Mouse (Mus musculus): Measurements from ENCODE around the gene Ibsp. TPM values are rescaled to one million over a fixed set of nuclear protein-coding genes. Genes with fewer than 3 reads are reported as not detected.

Ibsp gene
- polyA plus RNA-seq (2012; rRNA removed): not detected in 2 replicates

GRCm38 (mm10) chr5:104298994-104299393 is at the start of gene Ibsp:
Ibsp (plus strand) TSS chr5:104299171.
- no peaks in the 10 kb centered on the region for H3K27me3 ChIP-seq (ENCODE audit: control insufficient read depth, insufficient read depth, low read length)

GRCm38 (mm10) chr5:104251811-104252210 is 47.2 kb upstream of the Ibsp start:
- Histone ChIP-seq H3K27me3 (ENCODE audit: control insufficient read depth, insufficient read depth, low read length) (no peaks in the 10 kb centered on the region; the same call in 1 of the 2 replicates), H3K36me3 (ENCODE audit: control insufficient read depth, insufficient read depth, low read length) (no peaks in the 10 kb centered on the region), H3K4me3 (ENCODE audit: extremely low read depth, insufficient read depth, insufficient read length) (no peak overlapping the region), H3K4me1 (ENCODE audit: control insufficient read depth, insufficient read depth, insufficient read length) (no peaks in the 10 kb centered on the region), H3K27ac (ENCODE audit: insufficient read depth, low read length) (no peak overlapping the region)
- TF ChIP-seq POLR2A (IDR thresholded peaks at IDR 0.05; ENCODE audit: low read depth, low read length) (no peak), CTCF (IDR thresholded peaks at IDR 0.05; ENCODE audit: extremely low read depth, insufficient read depth, insufficient read length, insufficient replicate concordance) (no peak)
- 74% methylated on average over 5 of the region's 5 CpGs for WGBS
- DNase-seq (ENCODE audit: low read depth in 1 of 2, low spot score in 2 of 2): no peak

More at GRCm38 (mm10) chr5:104298994-104299393, at the start of gene Ibsp:
- WGBS: 77% methylated on average over 6 of the region's 6 CpGs
- Histone ChIP-seq H3K4me3 (ENCODE audit: extremely low read depth, insufficient read depth, insufficient read length) (no peak within 1 kb of the TSS), H3K27ac (ENCODE audit: insufficient read depth, low read length) (no peak within 1 kb of the TSS), H3K36me3 (ENCODE audit: control insufficient read depth, insufficient read depth, low read length) (no peaks in the 10 kb centered on the region), H3K4me1 (ENCODE audit: control insufficient read depth, insufficient read depth, insufficient read length) (no peaks in the 10 kb centered on the region)
- DNase-seq (ENCODE audit: low read depth in 1 of 2, low spot score in 2 of 2): no peak
- TF ChIP-seq POLR2A (IDR thresholded peaks at IDR 0.05; ENCODE audit: low read depth, low read length) (no peak), CTCF (IDR thresholded peaks at IDR 0.05; ENCODE audit: extremely low read depth, insufficient read depth, insufficient read length, insufficient replicate concordance) (no peak)

GRCm38 (mm10) chr5:104256585-104256984 is 42.4 kb upstream of the Ibsp start:
- no peaks in the 10 kb centered on the region for H3K27me3 ChIP-seq (ENCODE audit: control insufficient read depth, insufficient read depth, low read length)
- no peak for TF ChIP-seq CTCF (IDR thresholded peaks at IDR 0.05; ENCODE audit: extremely low read depth, insufficient read depth, insufficient read length, insufficient replicate concordance)
- TF ChIP-seq POLR2A (IDR thresholded peaks at IDR 0.05; ENCODE audit: low read depth, low read length): no peak
- DNase-seq (ENCODE audit: low read depth in 1 of 2, low spot score in 2 of 2): no peak
- H3K36me3 ChIP-seq (ENCODE audit: control insufficient read depth, insufficient read depth, low read length): no peaks in the 10 kb centered on the region
- 68% methylated on average over 3 of the region's 3 CpGs for WGBS
- no peaks in the 10 kb centered on the region for H3K4me1 ChIP-seq (ENCODE audit: control insufficient read depth, insufficient read depth, insufficient read length)
- H3K27ac ChIP-seq (ENCODE audit: insufficient read depth, low read length): no peak overlapping the region
- no peak overlapping the region for H3K4me3 ChIP-seq (ENCODE audit: extremely low read depth, insufficient read depth, insufficient read length)

DNA sequence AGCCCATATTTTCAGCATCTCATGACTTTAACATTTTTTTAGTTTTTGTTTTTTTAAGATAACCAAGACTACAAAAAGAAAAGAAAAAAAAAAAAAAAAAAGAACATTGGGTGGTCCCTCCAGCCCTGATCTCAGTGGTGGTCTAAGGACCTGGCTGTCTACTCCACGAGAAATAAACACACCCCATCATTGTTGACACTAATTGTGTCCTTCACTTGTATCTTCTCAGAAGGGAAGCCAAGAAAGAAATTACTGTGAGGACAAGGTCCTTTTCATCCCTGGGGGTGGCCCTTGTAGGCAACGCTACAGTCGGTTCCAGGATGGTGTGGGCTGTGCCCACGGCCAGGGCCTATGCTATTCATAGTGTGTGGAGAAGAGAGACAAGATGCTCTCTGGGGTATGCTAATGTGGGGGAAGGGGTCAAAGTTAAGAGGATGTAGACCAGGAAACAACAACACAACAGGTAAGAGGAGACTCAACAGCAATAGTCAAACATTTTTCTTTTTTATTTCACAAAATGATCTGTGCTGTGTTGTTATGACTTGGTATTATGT is 37.0 kb upstream of the Ibsp start:
- Histone ChIP-seq H3K27me3 (ENCODE audit: control insufficient read depth, insufficient read depth, low read length) (no peaks in the 10 kb centered on the region), H3K36me3 (ENCODE audit: control insufficient read depth, insufficient read depth, low read length) (no peaks in the 10 kb centered on the region), H3K4me1 (ENCODE audit: control insufficient read depth, insufficient read depth, insufficient read length) (no peaks in the 10 kb centered on the region), H3K27ac (ENCODE audit: insufficient read depth, low read length) (no peak overlapping the region), H3K4me3 (ENCODE audit: extremely low read depth, insufficient read depth, insufficient read length) (no peak overlapping the region)
- DNase-seq (ENCODE audit: low read depth in 1 of 2, low spot score in 2 of 2): no peak
- no peak for TF ChIP-seq POLR2A (IDR thresholded peaks at IDR 0.05; ENCODE audit: low read depth, low read length)
- no peak for TF ChIP-seq CTCF (IDR thresholded peaks at IDR 0.05; ENCODE audit: extremely low read depth, insufficient read depth, insufficient read length, insufficient replicate concordance)
- 78% methylated on average over 4 of the region's 4 CpGs for WGBS

GRCm38 (mm10) chr5:104263014-104263776 is 35.8 kb upstream of the Ibsp start:
- DNase-seq (ENCODE audit: low read depth in 1 of 2, low spot score in 2 of 2): no peak
- Histone ChIP-seq H3K4me3 (ENCODE audit: extremely low read depth, insufficient read depth, insufficient read length) (no peak overlapping the region), H3K27me3 (ENCODE audit: control insufficient read depth, insufficient read depth, low read length) (no peaks in the 10 kb centered on the region), H3K27ac (ENCODE audit: insufficient read depth, low read length) (no peak overlapping the region), H3K36me3 (ENCODE audit: control insufficient read depth, insufficient read depth, low read length) (no peaks in the 10 kb centered on the region), H3K4me1 (ENCODE audit: control insufficient read depth, insufficient read depth, insufficient read length) (no peaks in the 10 kb centered on the region)
- 88% methylated on average over 13 of the region's 13 CpGs for whole genome bisulfite sequencing
- TF ChIP-seq POLR2A (IDR thresholded peaks at IDR 0.05; ENCODE audit: low read depth, low read length): no peak
- no peak for TF ChIP-seq CTCF (IDR thresholded peaks at IDR 0.05; ENCODE audit: extremely low read depth, insufficient read depth, insufficient read length, insufficient replicate concordance)

GRCm38 (mm10) chr5:104294201-104294600 is 4.8 kb upstream of the Ibsp start:
- Histone ChIP-seq H3K27ac (ENCODE audit: insufficient read depth, low read length) (no peak overlapping the region), H3K27me3 (ENCODE audit: control insufficient read depth, insufficient read depth, low read length) (no peaks in the 10 kb centered on the region), H3K36me3 (ENCODE audit: control insufficient read depth, insufficient read depth, low read length) (no peaks in the 10 kb centered on the region), H3K4me1 (ENCODE audit: control insufficient read depth, insufficient read depth, insufficient read length) (no peaks in the 10 kb centered on the region), H3K4me3 (ENCODE audit: extremely low read depth, insufficient read depth, insufficient read length) (no peak overlapping the region)
- WGBS: 88% methylated on average over 6 of the region's 6 CpGs
- TF ChIP-seq CTCF (IDR thresholded peaks at IDR 0.05; ENCODE audit: extremely low read depth, insufficient read depth, insufficient read length, insufficient replicate concordance) (no peak), POLR2A (IDR thresholded peaks at IDR 0.05; ENCODE audit: low read depth, low read length) (no peak)
- no peak for DNase-seq (ENCODE audit: low read depth in 1 of 2, low spot score in 2 of 2)

- WGBS: 53% methylated on average over 1 of the region's 1 CpGs
- H3K27me3 ChIP-seq (ENCODE audit: control insufficient read depth, insufficient read depth, low read length): no peaks in the 10 kb centered on the region
These were observed 15.1 kb downstream of the Ibsp start for GRCm38 (mm10) chr5:104314073-104314472.

More at GRCm38 (mm10) chr5:104314073-104314472, 15.1 kb downstream of the Ibsp start:
- Histone ChIP-seq H3K27ac (ENCODE audit: insufficient read depth, low read length) (no peak overlapping the region), H3K4me1 (ENCODE audit: control insufficient read depth, insufficient read depth, insufficient read length) (no peaks in the 10 kb centered on the region), H3K4me3 (ENCODE audit: extremely low read depth, insufficient read depth, insufficient read length) (no peak overlapping the region), H3K36me3 (ENCODE audit: control insufficient read depth, insufficient read depth, low read length) (no peaks in the 10 kb centered on the region)
- no peak for TF ChIP-seq CTCF (IDR thresholded peaks at IDR 0.05; ENCODE audit: extremely low read depth, insufficient read depth, insufficient read length, insufficient replicate concordance)
- TF ChIP-seq POLR2A (IDR thresholded peaks at IDR 0.05; ENCODE audit: low read depth, low read length): no peak
- no peak for DNase-seq (ENCODE audit: low read depth in 1 of 2, low spot score in 2 of 2)
